Mouse (Mus musculus): ENCODE results near the gene Slc13a4. TPM values are rescaled to one million over a fixed set of nuclear protein-coding genes. Genes with fewer than 3 reads are reported as not detected.

The Slc13a4 gene
- under 1 TPM in 1 of 2 experiments, not detected in 1; 0.25 TPM for polyA plus RNA-seq (2017; shearing (Covaris generic))

DNA sequence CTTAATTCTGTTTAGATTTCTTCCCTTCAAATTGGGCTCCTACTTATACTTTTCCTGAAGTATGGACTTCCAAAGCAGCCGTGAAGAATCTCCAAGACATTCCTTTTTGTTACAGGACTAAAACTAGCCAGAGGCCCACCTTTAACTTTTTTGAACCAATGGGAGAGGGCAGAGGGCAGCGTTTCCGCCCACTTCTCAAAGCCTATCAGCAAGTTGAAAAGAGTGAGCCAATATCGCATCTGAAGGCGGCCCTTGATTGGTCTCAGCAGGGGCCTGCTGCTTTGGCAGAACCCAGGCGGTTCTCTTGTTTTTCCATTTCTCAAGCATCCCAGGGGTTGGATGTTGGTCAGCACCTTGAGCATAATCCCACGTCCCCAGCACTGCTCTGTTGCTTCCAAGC lies at the start of gene Slc13a4:
Slc13a4 (minus strand) TSS at position 95 of the 400 bp plus-strand sequence.
- no peak for ATAC-seq

DNA sequence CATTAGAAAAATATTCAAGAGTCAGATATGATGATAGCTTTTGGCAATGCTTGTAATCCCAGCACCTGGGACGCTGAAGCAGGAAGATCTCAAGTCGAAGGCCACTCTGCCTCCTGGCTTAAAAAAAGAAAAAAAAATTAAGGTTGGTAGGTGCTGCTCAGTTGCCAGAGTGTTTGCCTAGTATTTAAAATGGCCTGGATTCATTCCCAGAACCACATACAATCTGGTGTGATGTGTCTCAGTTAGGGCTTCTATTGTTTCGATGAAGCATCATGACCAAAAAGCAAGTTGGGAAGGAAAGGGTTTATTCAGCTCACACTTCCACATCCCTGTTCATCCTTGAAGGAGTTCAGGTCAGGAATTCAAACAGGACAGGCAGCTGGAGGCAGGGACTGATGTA lies 47.4 kb upstream of the Slc13a4 start:
- no peak for ATAC-seq

DNA sequence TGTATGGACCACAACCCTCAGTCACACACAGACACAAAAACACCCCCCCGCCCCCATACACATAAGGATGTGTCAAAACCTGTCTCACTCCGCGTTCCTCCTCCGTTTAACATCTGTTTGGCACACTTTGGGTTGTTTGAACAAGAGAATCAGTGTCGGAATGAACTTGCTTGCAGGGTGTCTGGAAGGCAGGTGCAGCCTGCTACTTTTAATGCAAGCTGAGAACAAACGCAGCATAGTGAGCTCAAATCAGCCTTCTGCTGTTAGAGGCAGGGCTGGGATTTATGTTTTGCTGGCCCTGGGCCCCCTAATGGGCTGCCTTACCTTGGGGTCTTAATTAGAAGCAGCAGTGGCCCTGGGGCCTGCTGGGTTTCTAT lies 46.7 kb upstream of the Slc13a4 start:
- no peak for ATAC-seq

DNA sequence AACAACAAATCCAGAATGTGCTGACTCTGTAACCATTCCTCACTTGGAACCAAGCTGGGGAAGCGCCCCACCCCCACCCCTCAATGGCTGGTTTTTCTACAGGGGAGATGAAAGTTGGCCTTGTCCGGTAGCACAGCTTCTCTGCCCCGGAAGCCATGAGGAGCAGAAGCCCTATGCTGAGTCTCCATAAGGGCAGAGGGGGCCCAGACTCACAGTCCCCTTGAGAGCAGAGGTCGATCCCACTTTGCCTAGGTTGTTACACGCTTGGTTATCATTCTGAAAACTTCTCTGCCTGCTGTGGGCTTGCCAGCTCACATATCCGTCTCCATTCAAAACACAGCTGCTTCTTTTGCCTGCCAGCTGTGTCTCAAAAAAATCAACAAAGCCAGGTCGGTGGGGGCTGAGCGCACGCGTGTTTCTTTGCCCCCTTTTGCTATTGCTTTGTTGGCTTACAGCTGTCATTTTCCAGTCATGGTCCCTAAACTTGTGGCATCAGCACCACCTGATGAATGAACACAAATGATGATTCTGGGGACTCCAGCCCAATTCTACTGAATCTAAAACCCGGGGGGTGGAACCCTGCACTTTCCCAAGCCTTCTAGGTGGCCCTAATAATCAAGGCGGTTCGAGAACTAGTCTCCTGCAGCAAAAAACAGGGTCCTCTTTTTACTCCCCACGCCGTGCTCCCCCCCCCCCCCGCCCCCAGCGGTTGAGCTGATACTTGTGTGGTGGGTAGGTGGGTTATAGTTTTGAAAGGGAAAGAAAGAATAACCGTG lies 46.1 kb upstream of the Slc13a4 start:
- no peak for ATAC-seq

DNA sequence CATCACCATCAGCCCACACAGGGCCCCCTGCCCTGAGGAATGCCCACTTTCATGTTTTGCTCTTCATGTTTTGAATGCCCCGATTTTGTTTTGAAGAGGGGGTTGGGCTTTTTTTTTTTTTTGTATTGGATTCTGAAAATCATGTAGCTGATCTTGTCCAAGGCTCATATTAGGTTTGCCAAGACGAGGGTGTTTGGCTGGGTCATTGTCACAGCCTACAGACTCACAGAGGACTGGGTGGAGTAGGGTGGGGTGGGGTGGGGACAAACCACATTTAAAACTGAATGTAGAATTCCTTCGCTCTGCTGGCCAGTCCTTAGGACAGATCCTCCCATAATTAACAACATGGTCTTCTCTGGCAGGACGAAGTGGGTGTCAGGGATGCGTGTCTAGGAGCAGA lies 45.5 kb upstream of the Slc13a4 start:
- ATAC-seq = no peak

DNA sequence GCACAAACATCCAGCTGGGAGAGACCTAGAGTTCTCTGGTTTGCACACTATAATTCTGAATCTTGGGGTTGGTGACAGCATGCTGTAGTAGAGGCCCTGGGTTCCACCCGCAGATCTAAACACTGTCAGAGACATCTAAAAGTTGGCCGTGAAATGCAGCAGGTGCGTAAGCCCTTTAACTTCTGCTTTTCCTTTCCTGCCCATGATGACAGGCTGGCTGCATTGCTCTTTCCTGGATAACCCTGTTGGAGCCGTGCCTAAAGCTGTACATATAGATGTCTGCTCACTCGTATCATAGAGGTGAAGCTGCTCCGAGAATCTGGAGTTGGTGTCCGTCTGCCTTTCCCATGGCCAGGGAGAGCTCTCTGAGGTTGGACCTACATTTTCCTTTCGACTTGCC lies 44.9 kb upstream of the Slc13a4 start:
- no peak for ATAC-seq

DNA sequence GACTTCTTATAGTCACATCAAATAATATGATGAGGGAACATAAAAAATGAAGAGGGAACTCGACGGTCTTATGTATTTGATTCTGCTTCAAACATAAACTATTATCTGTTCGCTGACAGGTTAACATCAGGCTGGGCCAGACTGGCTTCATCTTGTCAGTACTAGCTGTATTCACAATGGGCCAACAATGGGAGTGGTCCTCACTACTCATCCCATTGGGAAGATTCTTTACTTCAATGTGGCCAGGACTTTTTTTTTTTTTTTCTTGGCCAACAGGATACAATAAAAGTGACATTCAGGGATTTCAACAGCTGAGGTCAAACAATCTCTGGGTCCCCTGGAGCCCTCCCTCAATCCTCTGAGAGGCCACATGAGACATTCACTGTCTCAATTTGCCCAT lies 43.9 kb upstream of the Slc13a4 start:
- no peak for ATAC-seq

DNA sequence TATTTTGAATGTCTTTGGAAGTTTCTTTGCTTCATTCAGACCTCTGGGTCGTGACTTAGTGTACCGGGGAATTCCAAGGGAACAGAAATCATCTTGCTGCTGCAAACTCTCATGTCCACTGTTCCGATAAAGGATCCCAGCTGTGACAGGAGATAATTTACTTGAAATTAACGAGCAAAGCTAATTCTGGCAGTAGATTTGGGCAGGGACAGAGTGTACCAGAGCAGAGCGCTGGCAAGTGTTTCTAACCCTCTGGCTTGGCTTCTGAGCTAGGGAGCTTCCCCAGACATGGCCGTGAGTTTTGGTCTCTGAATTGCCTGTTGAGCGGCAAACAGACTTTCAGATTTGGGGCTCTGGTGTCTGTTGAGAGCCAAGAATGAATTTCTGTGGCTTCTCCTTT lies 41.9 kb upstream of the Slc13a4 start:
- no peak for ATAC-seq

DNA sequence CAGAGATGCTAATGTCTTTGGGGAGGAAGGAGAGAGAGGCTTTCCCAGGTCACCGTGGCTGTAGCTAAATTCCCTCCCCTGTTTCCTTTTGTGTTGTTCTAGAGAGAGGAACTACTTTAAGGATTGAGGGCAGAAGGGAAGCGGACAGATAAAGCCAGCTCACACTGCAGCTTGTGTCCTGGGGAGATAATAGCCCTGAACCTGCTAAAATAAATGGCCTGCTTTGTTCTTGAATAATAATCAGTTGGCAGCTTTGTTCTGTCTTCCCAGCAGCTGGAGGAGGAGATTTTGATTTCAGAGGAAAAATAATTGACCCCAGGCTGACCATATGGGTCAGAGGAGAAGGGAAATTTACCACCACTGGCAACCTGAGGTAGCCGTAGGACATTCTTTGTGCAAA lies 30.7 kb upstream of the Slc13a4 start:
- no peak for ATAC-seq

DNA sequence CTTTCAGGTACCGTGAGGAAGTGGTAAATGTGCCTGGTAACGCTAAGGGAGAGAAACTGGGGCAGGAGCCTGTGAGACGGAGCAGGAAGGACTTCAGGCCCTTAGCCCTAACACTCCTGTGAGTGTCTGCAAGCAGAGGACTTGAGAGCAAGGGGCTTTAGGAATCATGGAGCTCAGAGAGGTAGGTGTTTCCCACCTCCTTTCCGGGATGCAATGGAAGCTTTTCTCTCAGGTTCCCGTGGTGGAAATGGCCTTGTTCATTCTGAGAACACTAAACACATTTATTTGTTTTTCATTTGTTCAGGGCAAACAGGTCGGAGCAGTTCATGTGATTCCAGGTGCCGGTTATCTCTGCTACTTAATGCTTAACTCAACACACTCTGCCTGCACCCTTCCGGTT lies 29.9 kb upstream of the Slc13a4 start:
- ATAC-seq = no peak

DNA sequence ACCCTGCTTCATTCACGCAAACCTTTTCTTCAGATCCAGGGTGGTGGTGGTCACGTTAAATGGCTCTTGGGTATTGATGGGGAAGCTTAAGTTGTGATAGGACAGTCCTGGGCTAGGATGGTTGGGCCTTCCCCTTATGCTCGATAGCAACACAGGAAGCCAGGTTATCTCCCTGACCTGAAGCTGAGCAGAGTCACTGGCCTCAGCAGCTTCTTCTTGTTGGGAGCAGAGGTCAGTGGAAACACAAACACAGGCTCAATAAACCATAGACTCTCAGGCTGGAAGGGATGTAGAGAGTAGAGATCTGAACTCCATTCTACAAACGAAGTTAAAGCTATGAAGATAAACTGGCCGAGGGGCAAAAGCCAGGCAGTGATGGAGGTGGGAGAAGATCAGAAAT lies 27.5 kb upstream of the Slc13a4 start:
- ATAC-seq = no peak

DNA sequence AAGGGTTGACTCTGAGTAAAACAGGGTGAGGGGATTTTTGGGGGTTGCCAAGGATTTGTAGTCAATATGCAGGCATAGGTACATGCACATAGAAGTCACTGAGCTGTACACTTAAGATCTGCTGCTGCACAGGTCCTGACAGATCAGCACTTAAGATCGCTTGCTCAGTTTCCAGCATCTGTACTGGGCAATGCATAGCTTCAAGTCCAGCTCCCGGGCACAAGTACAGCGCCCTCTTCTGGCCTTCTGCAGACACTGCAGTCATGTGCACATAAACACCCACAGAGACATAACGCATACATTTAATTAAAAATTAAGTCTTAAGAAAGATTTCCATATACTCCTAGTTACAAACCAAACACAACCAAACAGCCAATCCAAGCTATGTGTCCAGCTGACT lies 26.3 kb upstream of the Slc13a4 start:
- ATAC-seq = no peak

DNA sequence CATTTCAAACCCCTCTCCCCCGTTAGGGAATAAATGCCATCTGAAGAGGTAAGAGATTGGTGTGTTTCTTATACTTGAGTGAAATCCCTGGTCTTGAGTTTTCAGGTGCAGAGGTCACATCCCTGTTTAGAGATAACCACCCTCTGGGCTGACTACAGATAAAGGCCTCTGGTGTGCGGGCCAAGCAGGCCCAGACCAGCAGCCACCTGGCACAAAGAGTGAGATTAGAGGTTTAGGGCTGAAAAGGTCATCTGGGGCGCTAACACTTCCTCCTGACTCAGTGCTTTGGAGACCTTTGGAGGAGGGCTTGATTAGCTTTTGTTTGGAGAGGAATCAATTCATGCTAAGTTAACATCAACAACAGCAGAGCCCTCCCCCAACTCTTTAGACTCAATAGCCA lies 25.7 kb upstream of the Slc13a4 start:
- no peak for ATAC-seq

DNA sequence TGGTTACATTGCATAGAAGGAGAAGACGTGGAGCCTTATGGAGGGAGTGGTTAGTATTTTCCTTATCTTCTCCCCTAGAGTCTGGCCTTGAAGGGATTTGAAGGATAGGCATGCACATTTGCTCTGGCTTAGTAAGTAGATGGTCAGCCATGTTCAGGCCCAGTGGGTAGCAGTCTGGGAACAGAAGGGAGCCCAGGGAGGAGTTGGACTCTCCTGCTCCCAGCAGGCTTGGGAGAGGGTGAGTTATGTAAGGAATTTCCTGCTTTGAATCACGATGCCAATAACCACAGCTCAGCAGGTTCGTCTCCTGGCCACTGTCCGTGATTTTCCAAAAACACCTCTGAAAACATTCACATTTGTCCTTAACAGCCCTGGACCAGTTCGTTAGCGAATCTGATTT lies 22.9 kb upstream of the Slc13a4 start:
- no peak for ATAC-seq

DNA sequence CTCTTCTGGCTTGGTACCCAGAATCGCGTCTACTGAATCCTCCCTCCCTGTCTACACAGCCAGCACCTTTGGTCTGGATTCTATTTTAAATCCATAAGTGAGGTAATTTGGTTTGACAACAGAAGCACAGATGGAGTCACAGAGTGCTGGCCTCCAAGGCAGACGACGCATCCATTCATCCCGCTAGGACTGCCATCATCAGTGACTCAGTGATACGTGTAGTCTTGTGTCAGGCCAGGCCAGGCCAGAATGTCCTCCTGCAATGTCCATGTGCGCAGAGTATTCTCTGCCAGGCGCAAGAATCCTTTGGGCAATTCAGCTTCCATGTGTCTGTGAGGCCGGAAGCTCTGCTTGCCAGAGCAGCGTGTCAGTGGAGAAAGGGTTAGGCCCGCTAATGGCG lies 22.0 kb upstream of the Slc13a4 start:
- ATAC-seq = no peak

DNA sequence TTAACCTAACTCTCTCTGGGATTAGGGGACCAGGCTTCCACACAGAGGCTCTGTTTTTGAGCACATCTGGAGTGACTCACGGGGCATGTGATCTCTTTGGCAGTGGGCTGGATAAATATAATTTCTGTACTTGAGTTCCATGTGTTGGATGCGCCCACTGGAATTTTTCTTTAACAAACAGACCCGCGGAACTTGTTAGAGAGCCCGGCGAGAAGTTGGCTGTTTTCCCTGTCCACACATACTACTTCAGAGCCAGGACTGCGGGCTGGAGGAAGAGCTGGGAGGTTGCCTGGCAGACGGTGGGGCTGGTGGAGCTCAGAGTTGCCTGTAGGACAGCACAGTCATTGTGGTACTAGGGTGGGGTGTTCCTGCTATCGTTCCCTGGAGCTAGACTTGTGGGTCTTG lies 18.2 kb upstream of the Slc13a4 start, which contains the start of gene Fam180a:
Fam180a (minus strand) TSS at position 31 of the 405 bp plus-strand sequence.
- no peak for ATAC-seq

DNA sequence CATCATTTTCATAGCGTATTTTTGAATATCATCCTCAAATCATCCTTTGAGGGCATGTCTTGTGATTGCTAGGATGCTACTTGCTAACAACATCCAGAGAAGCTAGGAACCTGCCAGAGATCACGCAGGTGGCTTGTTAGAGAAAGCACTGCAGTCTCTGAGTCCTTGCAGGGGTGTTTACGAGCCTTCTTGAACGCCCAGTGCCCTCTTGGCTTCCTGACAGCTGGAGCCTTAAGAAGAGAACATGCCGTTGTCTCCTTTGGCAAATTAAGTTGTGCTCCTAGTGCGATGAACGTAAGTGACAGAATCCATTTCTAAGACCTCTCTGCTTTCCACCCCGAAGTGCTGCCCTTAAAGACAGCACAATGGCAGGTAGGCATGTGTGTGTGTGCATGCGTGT lies 16.4 kb upstream of the Slc13a4 start:
- ATAC-seq = no peak

DNA sequence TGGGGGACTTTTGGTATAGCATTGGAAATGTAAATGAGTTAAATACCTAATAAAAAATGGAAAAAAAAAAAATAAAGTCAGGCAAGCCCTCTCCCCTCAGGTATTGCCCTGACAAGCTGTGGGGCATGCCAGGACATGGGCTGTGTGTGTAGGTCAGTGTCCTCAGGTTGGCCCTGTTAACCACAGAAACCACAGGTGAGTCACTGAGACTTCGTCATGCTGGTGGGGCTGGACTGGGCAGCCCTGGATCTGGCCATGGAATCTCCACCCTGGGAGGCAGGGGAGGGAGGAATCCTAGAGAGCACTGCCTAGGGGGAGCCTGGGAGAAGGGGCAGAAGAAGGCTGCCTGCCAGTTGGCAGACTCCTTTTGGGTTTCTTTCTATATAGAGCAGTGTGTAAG lies 15.1 kb upstream of the Slc13a4 start:
- no peak for ATAC-seq

DNA sequence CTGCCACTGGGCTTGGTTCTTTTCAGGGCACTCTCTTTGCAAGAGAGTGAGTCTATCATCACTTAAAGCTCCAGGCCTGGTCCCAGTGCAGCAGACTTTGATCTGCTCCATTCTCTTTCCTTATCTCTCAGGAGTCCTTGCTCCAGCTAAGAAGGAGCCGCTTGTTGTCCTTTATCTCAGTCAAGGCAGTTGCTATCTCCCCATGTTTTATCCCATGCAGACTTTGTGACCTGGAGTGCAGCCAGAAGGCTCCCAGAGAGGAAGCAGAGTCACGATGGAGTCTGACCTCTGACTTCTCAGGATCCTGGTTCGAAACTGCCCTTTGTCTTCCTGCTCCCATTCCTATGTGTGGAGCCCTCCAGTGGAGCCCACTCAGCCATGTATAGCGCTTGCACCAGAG lies 13.2 kb upstream of the Slc13a4 start:
- ATAC-seq = no peak

DNA sequence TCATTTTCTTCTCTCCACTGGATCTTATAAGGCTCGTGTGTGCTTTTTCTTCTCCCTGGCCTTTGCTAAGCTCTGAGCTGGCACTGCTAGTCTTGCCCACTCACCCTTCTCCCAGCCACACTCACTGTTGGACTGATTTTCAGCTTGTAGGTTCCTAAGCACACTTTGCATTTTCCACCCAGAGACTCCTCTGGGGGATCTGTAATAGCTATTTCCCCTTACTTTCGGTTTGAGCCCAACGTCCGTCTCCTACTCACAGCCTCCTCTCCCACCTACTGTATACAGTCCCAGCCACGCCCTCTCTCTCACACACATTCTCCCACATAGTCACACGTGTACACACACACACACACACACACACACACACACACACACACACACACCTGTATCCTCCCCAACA lies 11.9 kb upstream of the Slc13a4 start:
- no peak for ATAC-seq

DNA sequence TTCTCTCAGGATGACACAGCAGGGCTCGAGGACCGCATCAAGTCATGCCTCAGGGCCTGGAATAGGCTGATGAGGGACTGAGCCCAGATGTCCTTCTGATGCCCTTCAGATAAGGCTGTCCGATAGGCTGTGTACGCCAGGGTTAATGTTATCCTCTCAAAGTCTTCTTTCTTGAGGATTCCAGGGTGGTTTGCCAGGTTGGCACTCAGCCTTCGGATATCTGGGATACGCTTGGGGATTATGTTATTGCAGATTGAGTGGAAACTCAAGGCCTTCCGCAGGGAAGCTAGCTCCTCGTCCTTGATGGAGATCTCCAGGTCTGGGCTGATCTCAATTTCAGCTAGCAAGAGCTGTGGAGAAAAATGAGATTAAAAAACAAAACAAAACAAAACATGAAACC lies 5.6 kb upstream of the Slc13a4 start:
- no peak for ATAC-seq

DNA sequence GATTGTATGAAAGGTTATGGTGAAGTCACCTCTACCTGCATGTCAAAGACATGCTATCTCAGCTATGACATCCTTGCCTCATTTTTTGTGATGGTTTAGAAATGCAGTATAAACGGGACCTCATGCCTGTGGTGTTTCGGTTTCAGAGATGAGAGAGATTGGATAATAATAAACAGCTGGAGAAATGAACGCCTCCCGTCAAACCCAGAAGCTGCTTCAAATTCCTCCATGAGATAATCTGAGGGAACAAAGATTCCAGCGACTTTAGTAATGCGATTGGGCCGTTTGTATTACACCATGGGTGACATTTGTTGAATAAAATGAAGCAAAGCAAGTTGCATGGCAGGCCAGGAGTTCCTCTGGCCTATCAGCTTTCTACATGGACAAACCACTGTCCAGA lies 1.5 kb upstream of the Slc13a4 start:
- ATAC-seq = no peak

DNA sequence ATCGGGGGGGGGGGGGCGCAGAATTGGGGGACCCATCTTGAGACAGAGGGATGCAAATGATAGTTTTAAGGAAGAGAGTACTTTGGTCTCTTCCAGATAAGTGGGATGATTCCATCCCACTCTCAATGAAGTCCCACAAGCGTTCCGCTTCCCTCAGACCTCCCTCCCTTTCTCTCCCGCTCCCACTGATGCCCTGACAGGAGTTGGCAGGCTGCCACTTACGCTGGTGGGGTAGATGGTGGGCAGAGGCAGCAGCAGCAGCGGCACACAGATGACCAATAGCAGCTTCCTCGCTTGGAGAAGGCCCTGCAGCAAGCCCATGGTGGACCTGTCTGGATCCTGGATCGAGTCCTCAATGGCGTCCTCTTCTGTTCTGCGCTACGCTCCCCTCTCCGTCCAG lies 795 bp downstream of the Slc13a4 start:
- no peak for ATAC-seq

DNA sequence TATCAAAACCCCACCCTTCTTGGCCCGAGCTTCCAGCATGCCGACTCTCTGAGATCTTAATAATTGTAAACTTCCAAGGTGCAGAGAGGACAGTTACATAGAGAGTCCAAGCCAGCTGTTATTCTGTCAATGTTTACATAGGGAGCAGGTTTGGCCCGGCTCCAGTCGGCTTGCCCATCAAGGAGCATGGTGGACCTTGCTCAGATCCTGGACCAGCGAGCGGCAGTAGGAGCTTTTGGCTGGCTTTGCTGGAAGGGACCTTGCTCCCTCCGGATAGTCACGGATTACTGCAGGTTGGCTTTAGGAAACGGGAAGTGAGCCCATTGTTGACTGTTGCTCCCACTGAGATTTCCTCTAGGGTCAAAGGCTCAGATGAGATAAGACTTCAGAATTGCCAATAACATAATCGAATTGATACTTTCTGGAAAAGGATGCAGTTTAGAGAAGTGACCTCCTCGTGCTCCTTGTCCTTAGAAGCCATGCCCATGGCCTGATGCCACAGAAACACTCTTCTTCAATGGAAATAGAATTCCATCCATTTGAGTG lies 4.5 kb downstream of the Slc13a4 start:
- ATAC-seq = no peak

DNA sequence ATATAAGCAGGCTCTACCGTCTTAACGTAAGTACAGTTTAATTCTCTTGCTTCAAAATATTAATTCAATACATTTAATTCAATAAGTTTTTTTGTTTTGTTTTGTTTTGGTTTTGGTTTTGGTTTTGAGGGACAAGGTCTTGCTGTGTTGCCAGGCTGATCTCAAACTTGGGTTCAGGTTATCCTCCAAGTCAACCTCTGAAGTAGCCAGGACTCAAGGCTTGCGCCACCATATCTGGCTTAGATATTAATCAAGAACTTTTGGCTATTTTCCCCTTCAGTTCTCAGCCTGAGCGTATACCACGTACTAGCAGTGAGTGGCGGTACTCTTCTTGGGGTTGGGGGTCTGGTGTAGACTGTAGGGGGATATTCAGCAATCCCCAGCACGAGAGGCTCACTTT lies 5.3 kb downstream of the Slc13a4 start:
- ATAC-seq = no peak

Data from activated CD4-positive, CD25-positive, alpha-beta regulatory T cell, adult 4 months (primary cell).